Comparison of ENCODE assay signal across 12 mouse cellular contexts in genomic region chr15:25844771-25845170, GRCm38 (mm10). TPM values are rescaled to one million over a fixed set of nuclear protein-coding genes. Genes with fewer than 3 reads are reported as not detected.
DNase-seq lines count a peak whose midpoint lies in the region; ATAC-seq and TF ChIP-seq lines count a peak whose summit lies in the region.
"Had no signal": no experiment of that assay in that cellular context is flagged by ENCODE, and none has a peak within 500 bp of the region (broad histone marks: within the 10 kb centered on the region; RNA-seq: fewer than 3 reads in every experiment).

No protein-coding gene starts in this region.

- no peak for TF ChIP-seq CTCF in kidney, adult 2 months (conservative IDR thresholded peaks at IDR 0.05; ENCODE audit: insufficient read depth, insufficient read length, low read depth, low read length)
- no peak for TF ChIP-seq CTCF in testis, adult 2 months (IDR thresholded peaks at IDR 0.05; ENCODE audit: control insufficient read depth, insufficient read depth, insufficient replicate concordance, low read depth, low read length)

- H3K27me3 ChIP-seq in kidney, adult 2 months (replicated peaks; ENCODE audit: control insufficient read depth, insufficient read depth, low read length), result no peaks in the 10 kb centered on the region
- H3K27me3 ChIP-seq in testis, adult 2 months (ENCODE audit: control insufficient read depth, insufficient read depth, low read length), result peaks cover 13% of the 10 kb centered on the region
- peaks cover 15% of the 10 kb centered on the region; the same call in 1 of the 2 replicates for H3K27me3 ChIP-seq in stomach, embryonic 16.5 days (ENCODE audit: control insufficient read depth, insufficient read depth, low read length)

- ATAC-seq in inflammation-experienced regulatory T-cells, adult 6 months, result peak; percentile 31
- ATAC-seq in stomach, embryonic 16.5 days (ENCODE audit: insufficient read depth, low FRiP score), result no peak
- ATAC-seq: forebrain, embryonic 16.5 days had no signal

- H3K9ac ChIP-seq in stomach, embryonic 16.5 days (ENCODE audit: low read length), result no peak overlapping the region
- H3K9ac ChIP-seq: liver, embryonic 14.5 days had no signal

- H3K4me3 ChIP-seq in kidney, adult 2 months (ENCODE audit: insufficient read depth, low read depth, low read length), result no peak overlapping the region; the same call in 1 of the 2 replicates
- peak overlapping the region; percentile 27; the same call in 1 of the 2 replicates for H3K4me3 ChIP-seq in testis, adult 2 months (ENCODE audit: control insufficient read depth, low read depth, low read length)
- H3K4me3 ChIP-seq in stomach, embryonic 16.5 days (replicated peaks; ENCODE audit: low read length), result no peak overlapping the region

- 47% methylated on average over 4 of the region's 4 CpGs for WGBS in kidney, adult 2 months
- WGBS in stomach, embryonic 16.5 days, result 58% methylated on average over 4 of the region's 4 CpGs

- peak overlapping the region; percentile 59; the same call in 1 of the 2 replicates for H3K27ac ChIP-seq in kidney, adult 2 months (ENCODE audit: insufficient read depth, low read depth, low read length)
- no peak overlapping the region for H3K27ac ChIP-seq in testis, adult 2 months (ENCODE audit: control insufficient read depth, insufficient read depth, low read depth, low read length)
- H3K27ac ChIP-seq in stomach, embryonic 16.5 days (ENCODE audit: low read length), result no peak overlapping the region
- H3K27ac ChIP-seq: heart, embryonic 10.5 days; liver, embryonic 14.5 days had no signal

- TF ChIP-seq POLR2A in kidney, adult 2 months (IDR thresholded peaks at IDR 0.05; ENCODE audit: low read depth, low read length), result no peak
- TF ChIP-seq POLR2A in testis, adult 2 months (IDR thresholded peaks at IDR 0.05; ENCODE audit: control insufficient read depth, low read depth, low read length), result no peak

- DNase-seq in kidney, adult 2 months, result peak; percentile 21
- no peak for DNase-seq in kidney, postnatal 4 days
- no peak for DNase-seq in testis, postnatal 14 days (ENCODE audit: low spot score)
- DNase-seq in cerebellum, postnatal 4 days (ENCODE audit: low spot score in 2 of 2), result no peak
- DNase-seq: right cerebral cortex, adult 18-20 months had no signal

- H3K4me2 ChIP-seq in stomach, embryonic 16.5 days (ENCODE audit: low read depth, low read length), result peak overlapping the region; percentile 84; the same call in 1 of the 2 replicates

- H3K4me1 ChIP-seq in kidney, adult 2 months (ENCODE audit: control insufficient read depth, insufficient read depth, low read length), result peaks cover 13% of the 10 kb centered on the region; the same call in 1 of the 2 replicates
- peaks cover 13% of the 10 kb centered on the region for H3K4me1 ChIP-seq in testis, adult 2 months (ENCODE audit: control insufficient read depth, insufficient read depth, low read length)
- peaks cover 9% of the 10 kb centered on the region; the same call in 1 of the 2 replicates for H3K4me1 ChIP-seq in stomach, embryonic 16.5 days (ENCODE audit: control insufficient read depth, insufficient read depth, low read length)

- H3K36me3 ChIP-seq in kidney, adult 2 months (ENCODE audit: control insufficient read depth, insufficient read depth, low read length), result no peaks in the 10 kb centered on the region
- H3K36me3 ChIP-seq in testis, adult 2 months (ENCODE audit: control insufficient read depth, insufficient read depth, low read length), result no peaks in the 10 kb centered on the region
- H3K36me3 ChIP-seq in stomach, embryonic 16.5 days (ENCODE audit: control insufficient read depth, insufficient read depth, low read length), result no peaks in the 10 kb centered on the region
- H3K36me3 ChIP-seq: G1E; heart, embryonic 10.5 days had no signal

- no peaks in the 10 kb centered on the region for H3K9me3 ChIP-seq in stomach, embryonic 16.5 days (replicated peaks; ENCODE audit: control insufficient read depth, low read length)
- H3K9me3 ChIP-seq: heart, embryonic 10.5 days had no signal

RNA-seq across cellular contexts. Expression of gene Retreg1, which starts 1.8 kb away (rescaled TPM):
- polyA plus RNA-seq in kidney, adult 2 months (2012; rRNA removed), result 32.1 and 36.0 TPM in 2 replicates
- polyA plus RNA-seq in testis, adult 2 months (2012; rRNA removed), result 42.7 and 46.1 TPM in 2 replicates
- 10 to 100 TPM; 53.0 to 73.2 (median 58.3) TPM for polyA plus RNA-seq in inflammation-experienced regulatory T-cells, adult 6 months (2017; shearing (Covaris generic))
- polyA plus RNA-seq in stomach, embryonic 16.5 days (2015; fragmentation: Nextera tagmentation; extraction: Ambion mirVana), result 19.5 and 19.7 TPM in 2 replicates
- polyA plus RNA-seq: G1E had no signal
